Mouse (Mus musculus) forebrain, embryonic 15.5 days (tissue): ENCODE measurements at regions not wholly inside any gene's neighbourhood (a gene's known extent, or its start where the extent isn't known, plus 50 kb on each side); places are given as distances from the start of the nearest gene placed in this dataset.

Experiments used
- ATAC-seq: fragments of 200-750 bp; cut with Nextera tagmentation; replicated peaks from 2 replicates; pipeline ENCODE4 v1.8.0; 2017; ENCODE audit warnings: mild to moderate bottlenecking, moderate TSS enrichment, moderate library complexity
- H3K27ac ChIP-seq: fragments of 300-500 bp; sonication (generic); replicated peaks from 2 replicates; pipeline ENCODE4 v1.5.1; 2015; ENCODE audit warnings: mild to moderate bottlenecking, inconsistent platforms
- H3K27me3 ChIP-seq: fragments of 300-500 bp; sonication (generic); 2 replicates; pipeline ENCODE4 v1.6.1; 2015; ENCODE audit warnings: inconsistent platforms
- H3K36me3 ChIP-seq: fragments of 300-500 bp; sonication (generic); 2 replicates; pipeline ENCODE4 v1.6.1; 2015; ENCODE audit warnings: mild to moderate bottlenecking, inconsistent platforms
- H3K4me1 ChIP-seq: fragments of 300-500 bp; sonication (generic); 2 replicates; pipeline ENCODE4 v1.6.1; 2015; ENCODE audit warnings: inconsistent platforms
- H3K4me2 ChIP-seq: fragments of 300-500 bp; sonication (generic); replicated peaks from 2 replicates; pipeline ENCODE4 v1.6.1; 2015; ENCODE audit warnings: mild to moderate bottlenecking, inconsistent platforms
- H3K4me3 ChIP-seq: fragments of 300-500 bp; sonication (generic); 2 replicates; pipeline ENCODE4 v1.5.1; 2015; ENCODE audit warnings: mild to moderate bottlenecking, inconsistent platforms
- H3K9ac ChIP-seq: fragments of 300-500 bp; sonication (generic); replicated peaks from 2 replicates; pipeline ENCODE4 v1.6.1; 2015; ENCODE audit warnings: mild to moderate bottlenecking, inconsistent platforms
- H3K9me3 ChIP-seq: fragments of 300-500 bp; sonication (generic); 2 replicates; pipeline ENCODE4 v1.6.1; 2016; ENCODE audit warnings: inconsistent platforms
- WGBS: fragments of 180-500 bp; shearing (Covaris S2); methylation state at CpG from one replicate; pipeline ENCODE4 v1.1.7; 2015; ENCODE audit warnings: mixed read lengths; 5-methylcytosine and 5-hydroxymethylcytosine counted together

GRCm38 (mm10) chr8:87197000-87197399 is 275.4 kb downstream of the Cbln1 start:
- Histone ChIP-seq H3K9ac (no peak overlapping the region), H3K27ac (no peak overlapping the region), H3K36me3 (no peaks in the 10 kb centered on the region), H3K9me3 (no peaks in the 10 kb centered on the region), H3K4me2 (no peak overlapping the region), H3K4me1 (peaks cover 23% of the 10 kb centered on the region), H3K4me3 (no peak overlapping the region), H3K27me3 (no peaks in the 10 kb centered on the region)
- no peak for ATAC-seq
- 83% methylated on average over 5 of the region's 5 CpGs for WGBS

GRCm38 (mm10) chr8:87196050-87196449 is 276.4 kb downstream of the Cbln1 start:
- no peak overlapping the region for H3K4me2 ChIP-seq
- no peak for ATAC-seq
- H3K27me3 ChIP-seq, result no peaks in the 10 kb centered on the region
- H3K9me3 ChIP-seq, result no peaks in the 10 kb centered on the region
- 80% methylated on average over 5 of the region's 5 CpGs for WGBS
- H3K9ac ChIP-seq, result no peak overlapping the region
- H3K4me1 ChIP-seq, result peaks cover 23% of the 10 kb centered on the region
- H3K36me3 ChIP-seq, result no peaks in the 10 kb centered on the region
- no peak overlapping the region for H3K27ac ChIP-seq
- no peak overlapping the region for H3K4me3 ChIP-seq

- Histone ChIP-seq H3K27ac (no peak overlapping the region), H3K36me3 (no peaks in the 10 kb centered on the region), H3K4me3 (no peak overlapping the region), H3K9me3 (no peaks in the 10 kb centered on the region), H3K27me3 (no peaks in the 10 kb centered on the region), H3K4me2 (no peak overlapping the region), H3K4me1 (no peaks in the 10 kb centered on the region), H3K9ac (no peak overlapping the region)
- 59% methylated on average over 13 of the region's 13 CpGs for WGBS
- ATAC-seq, result no peak
Measured at GRCm38 (mm10) chr8:87189791-87190385, 282.5 kb downstream of the Cbln1 start.

- no peaks in the 10 kb centered on the region for H3K9me3 ChIP-seq
- H3K36me3 ChIP-seq, result no peaks in the 10 kb centered on the region
- WGBS, result 77% methylated on average over 4 of the region's 4 CpGs
- H3K4me1 ChIP-seq, result no peaks in the 10 kb centered on the region
- no peak overlapping the region for H3K4me3 ChIP-seq
- H3K27ac ChIP-seq, result no peak overlapping the region
- no peak overlapping the region for H3K9ac ChIP-seq
- no peaks in the 10 kb centered on the region for H3K27me3 ChIP-seq
- no peak overlapping the region for H3K4me2 ChIP-seq
- no peak for ATAC-seq
Measured at GRCm38 (mm10) chr8:87182888-87183287, 289.5 kb downstream of the Cbln1 start.

- H3K4me3 ChIP-seq, result no peak overlapping the region
- H3K9me3 ChIP-seq, result no peaks in the 10 kb centered on the region
- ATAC-seq, result no peak
- H3K9ac ChIP-seq, result no peak overlapping the region
- no peaks in the 10 kb centered on the region for H3K36me3 ChIP-seq
- no peak overlapping the region for H3K4me2 ChIP-seq
- no peak overlapping the region for H3K27ac ChIP-seq
- H3K4me1 ChIP-seq, result no peaks in the 10 kb centered on the region
- no peaks in the 10 kb centered on the region for H3K27me3 ChIP-seq
- 71% methylated on average over 4 of the region's 4 CpGs for WGBS
Measured at GRCm38 (mm10) chr8:87178561-87178960, 293.5 kb upstream of the N4bp1 start.

GRCm38 (mm10) chr8:87177620-87178019 is 292.6 kb upstream of the N4bp1 start:
- no peaks in the 10 kb centered on the region for H3K36me3 ChIP-seq
- H3K27ac ChIP-seq, result no peak overlapping the region
- H3K4me3 ChIP-seq, result no peak overlapping the region
- ATAC-seq, result no peak
- no peaks in the 10 kb centered on the region for H3K27me3 ChIP-seq
- no peaks in the 10 kb centered on the region for H3K9me3 ChIP-seq
- 85% methylated on average over 6 of the region's 6 CpGs for WGBS
- H3K4me2 ChIP-seq, result no peak overlapping the region
- H3K9ac ChIP-seq, result no peak overlapping the region
- H3K4me1 ChIP-seq, result no peaks in the 10 kb centered on the region

- Histone ChIP-seq H3K9ac (no peak overlapping the region), H3K4me3 (no peak overlapping the region), H3K4me1 (no peaks in the 10 kb centered on the region), H3K27ac (0 out of 2 replicates have a peak overlapping the region, but pooled peaks have one; percentile 34), H3K27me3 (no peaks in the 10 kb centered on the region), H3K4me2 (no peak overlapping the region), H3K9me3 (no peaks in the 10 kb centered on the region), H3K36me3 (no peaks in the 10 kb centered on the region)
- ATAC-seq, result no peak
Measured at GRCm38 (mm10) chr8:87175097-87175496, 290.0 kb upstream of the N4bp1 start.

GRCm38 (mm10) chr8:87173720-87174119 is 288.7 kb upstream of the N4bp1 start:
- no peaks in the 10 kb centered on the region for H3K36me3 ChIP-seq
- no peak overlapping the region for H3K27ac ChIP-seq
- no peak overlapping the region for H3K4me2 ChIP-seq
- no peaks in the 10 kb centered on the region for H3K27me3 ChIP-seq
- H3K9me3 ChIP-seq, result no peaks in the 10 kb centered on the region
- no peak overlapping the region for H3K4me3 ChIP-seq
- no peaks in the 10 kb centered on the region for H3K4me1 ChIP-seq
- ATAC-seq, result no peak
- H3K9ac ChIP-seq, result no peak overlapping the region

- Histone ChIP-seq H3K4me1 (peaks cover 9% of the 10 kb centered on the region; the same call in 1 of the 2 replicates), H3K4me2 (no peak overlapping the region), H3K27me3 (no peaks in the 10 kb centered on the region), H3K4me3 (no peak overlapping the region), H3K9ac (no peak overlapping the region), H3K9me3 (no peaks in the 10 kb centered on the region), H3K27ac (no peak overlapping the region), H3K36me3 (no peaks in the 10 kb centered on the region)
- no peak for ATAC-seq
- 67% methylated on average over 1 of the region's 1 CpGs for WGBS
Measured at GRCm38 (mm10) chr8:87166771-87167170, 281.7 kb upstream of the N4bp1 start.

GRCm38 (mm10) chr8:87160416-87160815 is 275.4 kb upstream of the N4bp1 start:
- no peaks in the 10 kb centered on the region for H3K9me3 ChIP-seq
- no peak overlapping the region for H3K9ac ChIP-seq
- no peak overlapping the region for H3K4me3 ChIP-seq
- no peaks in the 10 kb centered on the region for H3K4me1 ChIP-seq
- H3K27me3 ChIP-seq, result no peaks in the 10 kb centered on the region
- 85% methylated on average over 2 of the region's 2 CpGs for WGBS
- no peak overlapping the region for H3K27ac ChIP-seq
- H3K36me3 ChIP-seq, result no peaks in the 10 kb centered on the region
- ATAC-seq, result no peak
- H3K4me2 ChIP-seq, result no peak overlapping the region

- Histone ChIP-seq H3K27me3 (no peaks in the 10 kb centered on the region), H3K4me2 (no peak overlapping the region), H3K9me3 (no peaks in the 10 kb centered on the region), H3K27ac (no peak overlapping the region), H3K4me1 (no peaks in the 10 kb centered on the region), H3K4me3 (no peak overlapping the region), H3K36me3 (no peaks in the 10 kb centered on the region), H3K9ac (no peak overlapping the region)
- ATAC-seq, result 0 out of 2 replicates have a peak, but pooled peaks have one; percentile 38
- WGBS, result 26% methylated on average over 8 of the region's 8 CpGs
Measured at GRCm38 (mm10) chr8:87158322-87158721, 273.3 kb upstream of the N4bp1 start.

GRCm38 (mm10) chr8:87155819-87156425 is 270.9 kb upstream of the N4bp1 start:
- H3K27ac ChIP-seq, result no peak overlapping the region
- no peak overlapping the region for H3K9ac ChIP-seq
- H3K4me3 ChIP-seq, result no peak overlapping the region
- 79% methylated on average over 10 of the region's 10 CpGs for WGBS
- no peaks in the 10 kb centered on the region for H3K27me3 ChIP-seq
- no peaks in the 10 kb centered on the region for H3K9me3 ChIP-seq
- ATAC-seq, result no peak
- no peak overlapping the region for H3K4me2 ChIP-seq
- no peaks in the 10 kb centered on the region for H3K36me3 ChIP-seq
- H3K4me1 ChIP-seq, result peaks cover 7% of the 10 kb centered on the region; the same call in 1 of the 2 replicates
